In genomic region chr2:34622518-34622917, GRCm38 (mm10) we compare ENCODE assay signal across 15 mouse cellular contexts.
A peak's percentile ranks its signal among the peaks of the same experiment; 100 is the strongest.
DNase-seq lines count a peak whose midpoint lies in the region; ATAC-seq and TF ChIP-seq lines count a peak whose summit lies in the region.
"Had no signal": no experiment of that assay in that cellular context is flagged by ENCODE, and none has a peak within 500 bp of the region (broad histone marks: within the 10 kb centered on the region; RNA-seq: fewer than 3 reads in every experiment).

No protein-coding gene starts in this region.

- H3K27me3 ChIP-seq in midbrain, embryonic 10.5 days (ENCODE audit: low read depth, poor library complexity, severe bottlenecking): no peaks in the 10 kb centered on the region
- H3K27me3 ChIP-seq in midbrain, postnatal 0 days (ENCODE audit: insufficient read depth, low read length): no peaks in the 10 kb centered on the region
- H3K27me3 ChIP-seq in thymus, adult 2 months (ENCODE audit: control insufficient read depth, insufficient read depth, low read length): no peaks in the 10 kb centered on the region
- no peaks in the 10 kb centered on the region for H3K27me3 ChIP-seq in hindbrain, embryonic 11.5 days (ENCODE audit: control insufficient read depth, insufficient read depth, low read length)
- H3K27me3 ChIP-seq: heart, embryonic 13.5 days; limb, embryonic 12.5 days; stomach, embryonic 15.5 days had no signal

- H3K4me3 ChIP-seq in midbrain, embryonic 10.5 days: no peak overlapping the region
- H3K4me3 ChIP-seq in midbrain, postnatal 0 days (ENCODE audit: low read depth, low read length): no peak overlapping the region
- H3K4me3 ChIP-seq in thymus, adult 2 months (ENCODE audit: control insufficient read depth, insufficient read depth, low read length): no peak overlapping the region
- H3K4me3 ChIP-seq in hindbrain, embryonic 11.5 days (ENCODE audit: low read depth, low read length): no peak overlapping the region
- H3K4me3 ChIP-seq: forebrain, embryonic 10.5 days; heart, embryonic 13.5 days; limb, embryonic 12.5 days; stomach, embryonic 15.5 days had no signal

- WGBS in midbrain, embryonic 10.5 days: 94% methylated on average over 11 of the region's 11 CpGs
- WGBS in midbrain, postnatal 0 days: 91% methylated on average over 11 of the region's 11 CpGs
- 48% methylated on average over 11 of the region's 11 CpGs for WGBS in thymus, adult 2 months
- WGBS in hindbrain, embryonic 11.5 days: 86% methylated on average over 11 of the region's 11 CpGs

- H3K9me3 ChIP-seq in midbrain, embryonic 10.5 days (replicated peaks): no peaks in the 10 kb centered on the region
- no peaks in the 10 kb centered on the region for H3K9me3 ChIP-seq in midbrain, postnatal 0 days (ENCODE audit: low read length)
- H3K9me3 ChIP-seq in hindbrain, embryonic 11.5 days (ENCODE audit: control insufficient read depth, low read length): no peaks in the 10 kb centered on the region
- H3K9me3 ChIP-seq: forebrain, embryonic 10.5 days; heart, embryonic 13.5 days; limb, embryonic 12.5 days; stomach, embryonic 15.5 days had no signal

- TF ChIP-seq CTCF in midbrain, postnatal 0 days (IDR thresholded peaks at IDR 0.05): no peak
- no peak for TF ChIP-seq CTCF in thymus, adult 2 months (IDR thresholded peaks at IDR 0.05; ENCODE audit: borderline replicate concordance, control insufficient read depth, extremely low read depth, insufficient read depth, low read length, poor library complexity)

- H3K9ac ChIP-seq in midbrain, postnatal 0 days (replicated peaks; ENCODE audit: low read length, poor library complexity, severe bottlenecking): no peak overlapping the region
- no peak overlapping the region for H3K9ac ChIP-seq in hindbrain, embryonic 11.5 days (ENCODE audit: low read depth, low read length)
- H3K9ac ChIP-seq: heart, embryonic 13.5 days; limb, embryonic 12.5 days; stomach, embryonic 15.5 days had no signal

- H3K4me1 ChIP-seq in midbrain, embryonic 10.5 days: 0 out of 2 replicates have a peak, but pooled peaks cover 2% of the 10 kb centered on the region
- H3K4me1 ChIP-seq in midbrain, postnatal 0 days (ENCODE audit: insufficient read depth, low read length): no peaks in the 10 kb centered on the region
- H3K4me1 ChIP-seq in thymus, adult 2 months (replicated peaks; ENCODE audit: control insufficient read depth, insufficient read depth, low read length): no peaks in the 10 kb centered on the region
- no peaks in the 10 kb centered on the region for H3K4me1 ChIP-seq in hindbrain, embryonic 11.5 days (replicated peaks; ENCODE audit: control insufficient read depth, insufficient read depth, low read length)

- TF ChIP-seq POLR2A in thymus, adult 2 months (IDR thresholded peaks at IDR 0.05; ENCODE audit: control insufficient read depth, extremely low read depth, insufficient read depth, low read length, poor library complexity): no peak

- no peak for DNase-seq in midbrain, embryonic 10.5 days (ENCODE audit: low spot score)
- DNase-seq in midbrain, postnatal 0 days (ENCODE audit: low spot score): no peak
- DNase-seq in brain, adult 2 months (ENCODE audit: low read depth, low spot score): peak; percentile 41
- DNase-seq in cerebellum, postnatal 25 days: peak; percentile 50 to 68
- DNase-seq in B cell, adult 2 months: no peak
- no peak for DNase-seq in thymus, adult 2 months
- no peak for DNase-seq in hindbrain, embryonic 11.5 days (ENCODE audit: low spot score)
- DNase-seq: layer of hippocampus, postnatal 36 days; right cerebral cortex, postnatal 4 days had no signal

- H3K36me3 ChIP-seq in midbrain, embryonic 10.5 days: peaks cover 35% of the 10 kb centered on the region
- peaks cover 13% of the 10 kb centered on the region; the same call in 1 of the 2 replicates for H3K36me3 ChIP-seq in midbrain, postnatal 0 days (ENCODE audit: insufficient read depth, low read length)
- no peaks in the 10 kb centered on the region for H3K36me3 ChIP-seq in thymus, adult 2 months (ENCODE audit: control insufficient read depth, insufficient read depth, low read length)
- no peaks in the 10 kb centered on the region for H3K36me3 ChIP-seq in hindbrain, embryonic 11.5 days (ENCODE audit: control insufficient read depth, insufficient read depth, low read length)

- H3K4me2 ChIP-seq in midbrain, postnatal 0 days (ENCODE audit: low read depth, low read length, poor library complexity, severe bottlenecking): no peak overlapping the region
- H3K4me2 ChIP-seq in hindbrain, embryonic 11.5 days (replicated peaks; ENCODE audit: low read depth, low read length): no peak overlapping the region
- H3K4me2 ChIP-seq: heart, embryonic 13.5 days; limb, embryonic 12.5 days; stomach, embryonic 15.5 days had no signal

- H3K27ac ChIP-seq in midbrain, embryonic 10.5 days (replicated peaks): 0 out of 2 replicates have a peak overlapping the region, but pooled peaks have one; percentile 13
- no peak overlapping the region for H3K27ac ChIP-seq in midbrain, postnatal 0 days (ENCODE audit: low read depth, low read length)
- H3K27ac ChIP-seq in thymus, adult 2 months (ENCODE audit: control insufficient read depth, insufficient read depth, low read length): no peak overlapping the region
- no peak overlapping the region for H3K27ac ChIP-seq in hindbrain, embryonic 11.5 days (ENCODE audit: low read depth, low read length)
- H3K27ac ChIP-seq: forebrain, embryonic 10.5 days; heart, embryonic 13.5 days; limb, embryonic 12.5 days; macrophage; stomach, embryonic 15.5 days had no signal

- ATAC-seq in midbrain, postnatal 0 days (ENCODE audit: low FRiP score): no peak
- peak; percentile 74 to 86 for ATAC-seq in hematopoietic stem cell, adult 5-6 weeks (replicated peaks in 1 of 2; ENCODE audit: insufficient read depth in 1 of 2, low FRiP score in 2 of 2, low TSS enrichment in 1 of 2, low read depth in 1 of 2, poor library complexity in 2 of 2, severe bottlenecking in 2 of 2)
- no peak for ATAC-seq in hindbrain, embryonic 11.5 days (ENCODE audit: low FRiP score)

Comparison
In these comparisons a context has a peak if more than half of its experiments do, and no peak if none do; other contexts are left out.
1. DNase-seq: peak in brain, adult 2 months (single experiment) and cerebellum, postnatal 25 days (2 of 2); none in midbrain, embryonic 10.5 days (single experiment), midbrain, postnatal 0 days (single experiment), B cell, adult 2 months (0 of 2), thymus, adult 2 months (single experiment) and hindbrain, embryonic 11.5 days (single experiment).
2. ATAC-seq: peak in hematopoietic stem cell, adult 5-6 weeks (2 of 2); none in midbrain, postnatal 0 days (single experiment) and hindbrain, embryonic 11.5 days (single experiment).